Mouse (Mus musculus): Measurements from ENCODE around the gene Nkiras1.

DNA sequence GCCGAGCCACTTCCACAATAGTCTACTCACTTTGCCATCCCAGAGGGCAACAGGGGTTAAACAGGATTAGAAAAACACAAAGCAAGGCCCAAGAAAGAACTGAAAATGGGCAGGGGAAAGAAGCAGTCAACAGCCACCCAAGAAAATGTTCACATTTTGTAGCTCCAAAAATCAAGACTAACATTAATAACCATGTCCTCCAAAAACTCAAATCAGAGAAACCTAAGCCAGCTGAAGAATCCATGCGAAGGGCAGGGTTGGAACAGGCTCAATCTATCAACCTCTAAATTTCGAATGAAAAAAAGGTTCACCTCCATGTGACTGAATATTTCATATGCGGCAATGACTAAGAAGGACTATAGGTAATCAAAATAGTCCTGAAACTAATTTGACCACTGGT is 33.6 kb upstream of the Nkiras1 start:
- TF ChIP-seq GATA1 (IDR thresholded peaks at IDR 0.05; ENCODE audit: low read length) (no peak), TAL1 (IDR thresholded peaks at IDR 0.05; ENCODE audit: low read length) (no peak)
